Mouse (Mus musculus) telencephalon, adult 2 months (tissue): ENCODE data around the gene Mycl.
"Not testable (repeated sequence)": the region's sequence is repeated elsewhere in the genome, so short reads cannot be mapped to it uniquely, and the experiment has no call there.

Experiments
- DNase-seq: peaks from one replicate; pipeline ENCODE4 v3.0.0-alpha.2; 2011; ENCODE audit warnings: low read depth, low spot score

The Mycl gene

GRCm38 (mm10) chr4:122981238-122981637 lies 14.2 kb upstream of the Mycl start:
- DNase-seq: no peak

GRCm38 (mm10) chr4:122981930-122982329 lies 13.5 kb upstream of the Mycl start:
- no peak for DNase-seq

- no peak for DNase-seq
Measured at GRCm38 (mm10) chr4:122982537-122982936, 12.9 kb upstream of the Mycl start.

- no peak for DNase-seq
Measured at GRCm38 (mm10) chr4:122983486-122984261, 11.8 kb upstream of the Mycl start.

GRCm38 (mm10) chr4:122985110-122985509 lies 10.3 kb upstream of the Mycl start:
- peak; percentile 62 for DNase-seq

- DNase-seq: no peak
Measured at GRCm38 (mm10) chr4:122987421-122987820, 8.0 kb upstream of the Mycl start.

- not testable (repeated sequence) for DNase-seq
Measured at GRCm38 (mm10) chr4:122988004-122988403, 7.4 kb upstream of the Mycl start.

GRCm38 (mm10) chr4:122991177-122991576 lies 4.3 kb upstream of the Mycl start:
- DNase-seq: no peak

- no peak for DNase-seq
Measured at GRCm38 (mm10) chr4:122992276-122992675, 3.2 kb upstream of the Mycl start.

GRCm38 (mm10) chr4:122996221-122996617 lies 767 bp downstream of the Mycl start:
- no peak for DNase-seq

GRCm38 (mm10) chr4:122996618-122997381 lies 1.3 kb downstream of the Mycl start:
- no peak for DNase-seq

GRCm38 (mm10) chr4:122998537-122999262 lies 3.2 kb downstream of the Mycl start:
- no peak for DNase-seq

GRCm38 (mm10) chr4:122999263-122999691 lies 3.8 kb downstream of the Mycl start:
- DNase-seq: no peak

- DNase-seq: no peak
Measured at GRCm38 (mm10) chr4:123000130-123000529, 4.7 kb downstream of the Mycl start.

- no peak for DNase-seq
Measured at GRCm38 (mm10) chr4:123000617-123001342, 5.3 kb downstream of the Mycl start.

GRCm38 (mm10) chr4:123005054-123005966 lies 9.9 kb downstream of the Mycl start:
- DNase-seq: peak; percentile 92

- not testable (repeated sequence) for DNase-seq
Measured at GRCm38 (mm10) chr4:123012501-123012900, 17.0 kb downstream of the Mycl start.

GRCm38 (mm10) chr4:123013346-123013945 lies 18.0 kb downstream of the Mycl start:
- no peak for DNase-seq

GRCm38 (mm10) chr4:123013949-123014406 lies 18.5 kb downstream of the Mycl start:
- peak; percentile 95 for DNase-seq
